Mouse (Mus musculus) left cerebral cortex, adult 11 months (tissue): Measurements from ENCODE around the gene Col4a3bp.

Source experiments
- DNase-seq: peaks from one replicate; pipeline ENCODE4 v3.0.0; 2022; ENCODE audit warnings: low spot score

Col4a3bp gene

DNA sequence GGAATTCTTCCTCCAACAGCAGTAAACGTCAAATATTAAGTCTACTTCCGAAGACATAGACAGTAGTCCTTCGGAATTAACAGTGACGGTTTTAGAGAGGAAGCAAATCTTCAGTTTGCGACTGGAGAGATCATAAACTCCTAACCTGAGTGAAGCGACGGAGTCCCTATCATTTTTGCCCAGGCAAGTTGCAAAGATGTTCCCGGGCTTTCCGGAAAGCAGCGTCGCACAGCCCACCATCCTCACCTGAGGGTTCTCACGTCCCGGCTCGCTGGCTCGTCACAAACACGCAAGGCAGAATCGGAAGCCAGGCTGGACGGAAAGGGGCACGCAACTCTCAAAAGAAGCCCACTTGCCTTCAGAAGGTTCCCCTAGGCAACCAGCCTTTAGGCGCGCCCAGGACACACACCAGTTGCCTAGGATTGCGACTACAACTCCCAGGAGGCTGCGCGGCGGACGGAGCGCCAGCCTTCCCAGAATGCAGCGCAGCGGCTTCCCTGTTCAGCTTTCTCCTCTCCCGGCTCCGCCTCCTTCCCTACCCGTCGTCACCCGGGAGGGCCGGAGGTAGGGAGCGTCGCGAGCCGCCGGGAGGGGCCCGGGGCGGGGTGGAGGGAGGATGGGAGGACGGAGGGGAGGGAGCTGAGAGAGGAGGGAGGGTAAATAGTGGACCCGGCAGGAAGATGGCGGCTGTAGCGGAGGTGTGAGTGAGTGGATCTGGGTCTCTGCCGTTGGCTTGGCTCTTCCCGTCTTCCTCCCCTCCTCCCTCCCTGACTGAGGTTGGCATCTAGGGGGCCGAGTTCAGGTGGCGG, at the start of gene Col4a3bp, which contains the start of gene Polk:
Gene Col4a3bp, plus strand, starts transcription at position 538 of the 809 bp plus-strand sequence.
Gene Polk, minus strand, starts transcription at position 499 of the 809 bp plus-strand sequence.
- peak; percentile 89 for DNase-seq

DNA sequence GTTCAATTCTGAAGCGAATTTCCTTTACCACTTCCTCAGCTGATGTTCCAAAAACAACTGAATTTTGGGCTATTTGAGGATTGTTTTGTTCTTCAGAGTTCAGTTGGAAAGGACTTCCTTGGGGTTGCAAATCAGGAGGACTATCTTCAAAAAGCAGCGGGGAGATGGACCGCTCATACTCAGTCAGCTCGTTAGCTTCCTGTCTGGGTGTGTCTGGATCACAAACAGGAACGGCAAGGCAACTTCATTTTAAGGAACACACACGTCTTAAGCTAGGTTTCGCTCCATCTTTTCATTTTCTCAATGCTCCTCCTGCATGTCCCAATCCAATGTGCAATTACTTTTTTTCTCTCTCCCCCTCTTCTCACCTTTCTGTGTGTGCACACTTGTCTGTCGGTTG, 45.8 kb upstream of the Col4a3bp start:
- no peak for DNase-seq

DNA sequence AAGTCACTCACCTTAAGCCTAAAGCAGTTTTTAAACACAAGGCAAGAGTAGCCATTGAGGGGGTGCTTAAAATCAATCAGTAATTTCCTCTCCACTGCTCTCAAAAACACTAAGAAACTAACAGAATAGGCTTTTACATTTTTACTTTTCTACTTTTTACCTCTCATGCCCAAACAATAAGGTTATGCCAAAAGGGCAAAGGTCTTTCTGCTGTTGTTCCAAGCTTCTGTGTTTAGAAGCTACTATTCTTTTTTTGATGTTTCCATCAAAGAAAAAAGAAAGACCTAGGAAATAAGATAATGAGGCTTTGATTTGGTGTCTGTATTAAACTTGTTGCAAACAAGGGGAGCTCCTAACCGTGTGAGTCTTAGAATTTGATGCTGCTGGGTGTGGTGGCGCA, 42.5 kb upstream of the Col4a3bp start:
- DNase-seq = no peak

DNA sequence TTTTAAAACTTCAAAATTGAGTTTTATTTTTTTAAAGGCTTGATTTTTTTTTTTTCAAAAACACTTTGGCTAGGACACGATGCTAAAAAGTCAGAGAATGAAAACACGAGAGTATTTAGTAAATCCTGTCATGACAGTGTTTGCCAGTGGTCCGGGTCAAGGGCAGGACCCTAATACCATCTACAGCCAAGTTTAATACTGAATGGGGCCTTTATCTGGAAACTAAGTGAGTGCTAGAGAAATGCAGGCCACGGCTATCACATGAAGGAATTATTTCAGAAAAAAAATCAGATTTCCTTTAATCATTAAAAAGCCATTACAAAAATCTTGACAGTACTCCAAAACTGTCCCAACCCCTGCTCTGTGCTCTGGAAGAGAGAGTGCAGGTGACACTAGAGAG, 36.8 kb upstream of the Col4a3bp start:
- no peak for DNase-seq

DNA sequence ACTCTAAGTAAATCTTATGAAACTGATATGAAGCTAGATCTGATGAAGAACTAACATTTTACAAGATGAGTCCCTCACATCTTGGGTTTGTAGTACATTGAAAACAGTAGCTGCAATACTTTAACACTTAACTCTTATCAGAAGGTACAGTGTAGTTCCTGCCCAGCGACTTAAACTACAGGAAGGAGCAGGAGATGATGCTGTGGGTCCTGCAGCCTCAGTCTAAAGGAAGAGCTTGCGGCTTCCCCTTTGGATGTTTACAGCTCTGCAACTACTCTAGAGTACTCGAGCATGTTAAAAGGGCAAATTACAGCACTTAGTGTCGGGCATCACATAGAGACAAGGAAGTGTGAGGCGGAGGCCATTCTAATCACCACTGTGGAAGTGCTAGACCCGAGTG, 36.1 kb upstream of the Col4a3bp start:
- no peak for DNase-seq

DNA sequence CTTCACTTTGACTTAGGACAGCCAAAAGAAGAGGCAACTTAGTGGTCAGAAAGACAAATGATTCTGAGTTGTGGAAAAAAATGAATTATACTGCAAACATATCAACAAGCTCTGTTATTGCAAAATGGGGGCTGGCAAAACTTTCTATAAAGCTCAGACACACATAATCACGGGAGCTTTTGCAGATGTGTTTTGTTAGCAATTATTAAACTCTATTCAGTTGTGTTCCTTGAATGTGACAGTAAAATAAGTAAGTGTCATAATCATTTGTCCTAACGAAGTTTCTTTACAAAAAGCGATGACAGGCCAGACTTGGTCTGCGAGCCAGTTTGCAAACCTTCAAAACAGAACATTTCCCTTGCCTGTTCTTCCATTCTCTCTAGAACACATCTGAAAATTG, 34.9 kb upstream of the Col4a3bp start:
- no peak for DNase-seq

DNA sequence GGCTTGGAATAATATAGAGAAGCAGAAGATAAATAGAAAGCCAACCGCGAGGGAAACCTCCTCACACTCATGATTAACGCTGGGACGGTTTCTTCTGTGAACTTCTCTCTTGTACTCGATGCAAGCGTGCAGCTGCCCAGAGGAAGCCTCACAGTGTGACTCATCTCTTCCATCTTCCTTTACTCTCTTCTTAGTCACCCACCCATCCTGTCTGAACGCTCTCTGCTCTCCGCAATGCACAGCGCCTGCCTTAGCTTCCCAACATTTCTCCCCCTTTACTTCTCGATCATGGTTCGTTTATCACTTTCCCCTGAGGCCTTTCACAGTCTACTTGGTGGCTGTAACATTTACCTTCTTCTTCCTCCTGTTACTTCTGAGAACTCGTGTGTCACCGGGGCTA, 31.8 kb upstream of the Col4a3bp start:
- no peak for DNase-seq

DNA sequence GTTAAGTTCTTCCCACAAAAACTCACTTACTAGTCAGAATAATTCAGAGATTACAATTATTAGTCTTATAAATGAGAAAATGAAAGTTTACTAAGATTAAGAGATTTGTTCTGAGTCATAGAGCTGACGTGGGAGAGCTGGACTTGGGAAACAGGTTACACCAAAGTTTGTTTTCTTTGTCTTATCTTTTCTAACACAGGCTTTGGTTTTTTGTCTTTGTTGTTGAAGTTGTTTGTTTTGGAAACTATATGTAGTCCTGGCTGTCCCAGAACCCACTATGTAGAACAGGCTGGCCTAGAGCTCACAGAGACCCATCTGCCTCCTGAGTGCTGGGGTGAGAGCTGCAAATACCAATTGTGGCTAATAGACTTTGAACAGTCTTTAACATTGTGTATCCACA, 31.2 kb upstream of the Col4a3bp start:
- DNase-seq = no peak

DNA sequence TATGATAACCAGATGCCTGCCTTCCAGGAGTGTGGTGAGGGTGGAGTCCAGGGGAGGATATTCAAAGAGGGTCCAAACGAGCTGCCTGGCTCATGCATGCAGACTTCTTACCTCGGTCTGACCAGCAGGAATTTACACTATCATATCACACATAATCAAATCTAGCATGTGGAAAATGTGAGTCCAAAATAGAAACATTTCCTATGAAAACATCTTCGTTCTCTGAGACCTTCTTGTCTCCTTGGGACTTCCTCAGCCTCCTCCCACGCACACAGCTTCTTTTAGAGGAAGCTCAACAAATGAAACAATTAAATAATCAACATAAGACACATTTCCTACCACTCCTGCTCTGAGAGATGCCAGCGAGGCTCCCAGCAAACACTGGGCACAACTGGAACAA, 30.5 kb upstream of the Col4a3bp start:
- no peak for DNase-seq

DNA sequence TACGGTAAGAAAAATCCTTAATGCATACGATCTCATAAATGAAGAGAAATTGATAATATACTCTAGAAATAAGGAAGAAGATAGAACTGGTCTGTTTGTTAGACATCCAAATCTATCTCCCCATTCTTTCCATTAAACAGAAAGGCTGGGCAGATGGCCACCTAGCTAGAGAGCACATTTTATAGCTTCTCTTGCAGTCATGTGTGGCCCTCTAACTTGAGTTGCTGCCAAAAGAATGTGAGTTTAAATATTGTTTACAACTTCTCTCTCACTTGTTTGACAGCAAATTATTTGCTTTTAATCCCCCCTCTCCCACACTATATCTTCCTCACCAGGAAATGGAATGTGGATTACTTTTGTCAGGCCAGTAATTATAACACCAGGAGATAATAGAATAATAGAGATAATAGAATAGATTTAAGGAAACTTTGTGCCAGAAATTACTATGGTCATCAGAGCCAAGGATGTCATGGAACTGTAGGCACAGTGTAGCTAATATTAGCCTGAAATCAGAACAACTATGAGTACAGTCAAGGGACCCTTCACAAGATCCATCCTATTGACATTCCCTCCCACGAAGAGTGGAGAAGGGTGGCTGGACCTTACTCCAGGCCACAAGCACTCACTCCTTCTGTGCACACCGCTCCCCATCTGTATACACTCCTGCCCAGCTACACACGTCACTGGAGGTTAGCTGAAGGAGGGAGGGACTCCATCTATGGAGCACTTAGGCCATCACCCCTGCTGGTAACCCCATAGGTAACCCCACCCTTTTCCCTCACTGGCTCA, 28.1 kb upstream of the Col4a3bp start:
- DNase-seq = no peak

DNA sequence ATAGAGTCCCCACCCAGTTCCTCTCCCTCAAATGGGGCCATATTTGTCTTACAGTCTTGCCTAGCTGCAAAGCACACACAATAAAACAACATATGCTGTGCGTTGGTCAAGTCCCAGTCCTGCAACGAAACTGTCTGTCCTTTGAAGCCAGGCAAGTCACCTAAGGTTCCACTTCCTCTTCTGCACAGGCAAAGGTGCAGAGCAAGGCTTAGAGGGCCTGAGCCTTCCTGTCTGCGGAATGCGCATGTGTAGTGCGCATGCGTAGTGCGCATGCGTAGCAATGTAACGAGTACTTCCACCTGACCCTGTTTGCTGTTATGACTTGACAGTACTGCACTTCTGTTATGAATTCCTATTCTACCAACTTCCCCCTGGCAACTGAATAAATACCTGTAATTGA, 26.2 kb upstream of the Col4a3bp start:
- DNase-seq = no peak

DNA sequence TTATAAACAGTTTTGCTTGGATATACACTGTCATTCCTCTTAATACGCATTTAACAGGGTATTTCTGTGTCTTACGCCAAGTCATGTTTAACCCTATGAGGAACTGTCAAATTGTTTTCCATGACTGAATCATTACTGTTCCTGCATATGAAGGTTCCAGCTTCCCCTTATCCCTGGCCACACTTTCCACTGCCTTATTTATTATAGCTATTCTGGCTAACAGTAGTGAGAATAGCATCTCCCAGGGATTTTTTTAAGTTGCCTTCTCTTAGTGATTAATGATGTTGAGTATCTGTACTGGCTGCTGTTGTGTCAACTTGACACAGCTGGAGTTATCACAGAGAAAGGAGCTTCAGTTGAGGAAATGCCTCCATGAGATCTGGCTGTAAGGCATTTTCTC, 25.1 kb upstream of the Col4a3bp start:
- DNase-seq = no peak

DNA sequence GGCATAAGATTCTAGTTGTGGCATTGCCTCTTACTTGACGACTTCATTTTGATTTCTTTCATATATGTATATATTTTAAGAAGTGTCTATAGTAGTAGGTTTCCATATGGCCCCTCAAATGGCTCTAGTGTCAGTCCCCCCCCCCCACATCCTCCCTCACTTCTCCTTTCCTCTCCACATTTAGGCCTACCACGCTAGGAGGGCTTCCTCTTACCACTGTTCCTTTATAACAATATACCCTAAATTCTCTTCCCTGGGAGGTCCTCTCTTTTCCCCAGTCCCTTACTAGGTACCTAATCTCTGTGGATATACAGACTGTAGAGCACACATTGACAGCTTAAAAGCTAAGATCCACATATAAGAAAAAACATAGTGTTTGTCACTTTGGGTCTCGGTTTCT, 21.1 kb upstream of the Col4a3bp start:
- DNase-seq = no peak

DNA sequence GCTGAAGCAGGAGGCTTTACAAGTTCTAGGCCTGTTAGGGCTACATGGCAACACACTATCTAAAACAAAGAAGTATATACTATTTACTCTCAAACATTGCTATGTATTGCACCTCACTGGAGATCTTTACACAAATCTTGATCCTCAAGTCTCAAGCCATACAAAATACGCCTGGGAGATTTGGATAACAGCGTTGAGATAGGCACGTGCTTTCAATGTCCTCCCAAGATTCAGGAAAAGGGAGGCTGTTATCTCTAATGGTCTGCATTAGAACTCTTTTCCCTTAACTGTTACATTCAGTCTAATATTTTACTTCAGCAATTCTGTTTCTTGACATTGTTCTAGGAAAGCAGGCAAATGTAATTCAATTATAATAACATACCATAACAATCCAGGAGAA, 15.4 kb upstream of the Col4a3bp start:
- no peak for DNase-seq

DNA sequence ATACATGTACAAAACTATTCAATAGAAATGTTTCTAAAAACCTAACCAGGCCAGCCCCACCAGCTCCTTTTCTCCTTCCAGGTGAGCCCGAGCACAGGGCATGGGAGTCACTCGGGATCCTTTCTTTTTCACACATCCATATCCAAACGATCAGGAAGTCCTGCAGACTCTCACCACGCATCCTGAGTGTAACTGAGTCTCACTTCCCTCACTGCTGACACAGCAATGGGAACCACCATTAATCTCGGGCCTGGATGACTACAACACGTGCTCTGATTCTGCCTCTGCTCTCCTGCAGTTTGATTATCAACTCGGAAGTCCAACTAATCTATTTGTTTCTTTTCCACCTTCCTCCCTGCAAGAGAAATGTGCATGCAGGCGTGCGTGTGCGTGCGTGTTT, 14.6 kb upstream of the Col4a3bp start:
- no peak for DNase-seq

DNA sequence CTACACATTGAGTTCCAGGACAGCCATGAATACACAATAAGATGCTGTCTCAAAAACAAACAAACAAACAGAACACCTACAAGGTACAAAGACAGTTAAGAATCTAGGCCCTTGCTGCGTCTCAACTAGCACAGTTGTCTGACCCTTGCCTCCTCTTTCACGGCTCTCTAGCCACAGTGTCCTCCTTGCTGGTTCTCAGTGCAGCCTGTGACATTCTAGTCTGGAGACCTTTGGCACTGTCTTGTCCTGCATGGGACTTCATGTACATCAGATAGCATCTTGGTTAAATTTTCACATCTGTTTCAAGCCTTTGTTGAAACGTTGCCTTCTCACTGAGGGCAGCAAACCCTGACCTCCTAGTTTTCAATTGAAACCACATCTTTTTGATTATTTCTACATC, 13.6 kb upstream of the Col4a3bp start:
- DNase-seq = no peak

DNA sequence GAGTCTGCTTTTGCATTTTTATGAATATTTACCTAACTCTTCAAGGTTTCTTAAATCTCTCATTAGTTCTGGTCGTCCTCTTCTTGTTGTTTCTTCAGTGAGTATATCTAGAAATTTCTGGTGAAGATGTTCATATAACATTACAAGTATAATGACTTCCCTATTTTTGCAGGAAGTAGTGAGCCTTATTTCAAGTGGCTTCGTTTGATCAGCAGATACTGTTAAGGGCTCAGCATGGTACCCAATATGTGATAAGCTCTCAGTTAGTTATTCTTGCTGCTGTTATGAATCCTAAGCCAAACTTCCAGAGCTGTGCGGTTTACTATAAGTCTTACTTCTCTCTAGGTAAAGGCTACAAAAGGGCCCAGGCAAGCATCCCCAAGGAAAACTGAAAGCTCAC, 12.9 kb upstream of the Col4a3bp start:
- DNase-seq = no peak

DNA sequence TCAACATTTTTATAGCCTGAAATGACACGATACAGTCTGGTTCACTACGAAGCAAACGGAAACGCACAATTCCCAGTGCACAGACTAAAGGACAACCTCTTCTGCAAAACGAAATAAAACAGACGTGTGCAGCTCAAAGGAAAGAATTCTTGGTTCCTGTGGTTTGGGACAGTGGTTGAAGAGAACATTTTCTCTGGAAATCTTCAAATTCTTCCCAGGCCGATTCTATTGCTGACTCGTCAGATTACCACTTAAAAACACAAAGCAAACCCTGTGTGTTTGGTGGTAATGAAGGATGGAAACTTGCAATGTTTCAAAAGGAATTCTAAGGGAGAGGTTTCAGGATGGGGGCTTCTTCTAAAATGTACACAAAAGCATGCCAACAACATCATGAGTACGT, 12.4 kb upstream of the Col4a3bp start:
- no peak for DNase-seq

DNA sequence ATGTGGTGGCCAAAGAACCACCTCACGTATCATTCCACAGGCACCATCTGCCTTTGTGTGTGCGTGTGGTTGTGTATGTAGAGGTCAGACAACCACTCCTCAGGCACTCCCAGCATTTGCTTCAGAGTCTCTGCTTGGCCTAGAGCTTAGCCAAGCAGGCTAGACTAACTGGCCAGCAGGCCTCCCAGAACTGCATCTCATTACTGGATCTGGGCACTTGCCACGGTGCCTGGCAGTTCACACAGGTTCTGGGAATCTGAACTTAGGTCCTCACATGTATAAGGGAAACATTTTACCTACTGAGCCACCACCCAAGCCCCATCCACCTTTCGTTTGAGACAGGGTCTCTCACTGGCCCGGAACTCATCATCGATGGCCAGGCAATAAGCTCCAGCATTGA, 10.2 kb upstream of the Col4a3bp start:
- DNase-seq = no peak

DNA sequence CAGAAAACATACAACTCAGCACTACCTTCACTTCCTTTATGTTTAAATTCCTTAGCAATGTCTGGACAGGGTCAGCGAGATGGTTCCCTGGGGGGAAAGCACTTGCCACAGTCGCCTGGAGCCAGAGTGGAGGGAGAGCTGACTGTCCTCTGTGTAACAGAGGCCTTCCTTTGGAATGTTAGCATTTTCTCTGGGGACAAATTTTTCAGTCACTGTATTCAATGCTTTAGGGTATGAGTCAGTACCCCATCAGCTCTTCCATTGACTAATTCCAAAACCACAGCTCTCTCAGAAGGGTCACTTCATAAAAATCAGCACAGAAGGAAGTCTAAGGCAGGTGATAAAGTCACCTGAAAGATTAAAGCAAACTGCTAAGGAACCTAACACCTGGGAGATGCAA, 8.7 kb upstream of the Col4a3bp start:
- no peak for DNase-seq

DNA sequence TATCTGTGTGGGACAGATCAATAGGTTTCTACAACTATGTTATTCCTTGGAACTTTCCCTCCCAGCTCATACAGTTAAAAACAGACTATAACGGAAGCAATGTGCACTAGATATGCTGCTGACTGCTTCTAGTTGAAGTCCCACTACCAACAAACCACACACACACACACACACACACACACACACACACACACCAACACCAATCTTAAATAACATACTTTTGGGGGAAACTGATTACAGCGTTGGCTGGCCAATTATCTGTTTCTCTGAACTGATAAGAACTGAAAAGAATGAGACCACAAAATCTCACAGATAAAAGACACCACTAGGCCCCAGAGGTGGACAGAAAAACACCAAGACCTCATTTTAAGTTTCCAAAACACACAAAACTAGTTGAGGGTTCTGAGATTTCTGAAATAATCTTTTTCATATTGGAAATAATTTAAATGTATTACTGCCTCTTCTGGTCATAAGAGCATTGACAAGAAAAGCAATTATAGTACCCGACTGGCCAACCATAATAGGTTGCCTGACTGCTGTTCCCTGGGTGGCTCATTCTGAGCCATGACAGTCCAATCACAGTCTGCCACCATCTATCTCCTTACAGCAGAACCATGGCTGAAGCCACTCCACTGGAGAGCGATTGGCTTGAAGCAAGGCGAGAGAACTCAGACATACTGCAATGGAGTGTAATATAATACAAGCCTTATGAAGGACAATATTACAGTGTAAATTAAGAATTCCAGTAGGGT, 5.4 kb upstream of the Col4a3bp start:
- no peak for DNase-seq

DNA sequence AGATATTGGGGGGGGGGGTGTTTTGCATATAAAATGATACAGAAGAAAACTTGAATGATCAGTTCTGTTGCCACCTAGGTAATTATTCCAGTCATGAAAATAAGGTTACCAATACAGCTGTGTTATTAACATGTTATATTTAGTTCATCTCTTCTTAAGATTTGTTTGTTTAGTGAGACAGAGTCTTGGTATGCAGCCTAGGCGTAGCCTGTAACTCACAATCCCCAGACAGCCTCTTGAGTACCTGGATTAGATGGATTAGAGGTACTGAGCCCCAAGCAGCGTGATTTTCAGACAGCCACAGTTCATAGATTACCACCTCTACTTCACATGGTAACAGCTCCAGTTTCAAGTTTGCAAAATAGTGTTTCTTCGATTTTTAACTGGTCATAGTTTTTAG, 4.3 kb upstream of the Col4a3bp start:
- DNase-seq = no peak

DNA sequence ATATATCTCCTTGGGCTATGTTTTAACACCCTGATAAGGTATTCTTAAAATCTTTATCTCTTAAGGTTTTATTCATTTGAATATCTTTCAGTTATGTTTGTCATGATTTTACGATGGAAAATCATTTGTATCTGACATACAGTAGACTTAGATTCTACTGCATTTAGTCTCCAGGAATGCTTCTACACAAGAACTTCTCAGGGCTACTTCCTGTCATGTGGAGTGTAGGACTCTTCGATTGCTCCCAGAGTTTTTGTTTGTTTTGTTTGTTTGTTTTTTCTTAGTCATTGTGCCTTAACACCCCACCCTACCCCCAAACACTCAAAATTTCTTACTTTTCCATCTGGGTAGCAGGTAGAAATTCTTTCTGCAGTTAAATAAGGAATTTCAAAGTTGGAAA, 1.0 kb upstream of the Col4a3bp start:
- no peak for DNase-seq
